Mouse (Mus musculus) embryonic facial prominence, embryonic 12.5 days (tissue): ENCODE measurements around the gene Sowahc. TPM values are rescaled to one million over a fixed set of nuclear protein-coding genes. Genes with fewer than 3 reads are reported as not detected.

Experiments used
- polyA plus RNA-seq: library from polyadenylated mRNA; unstranded; fragments of >200 nt; fragmentation: Nextera tagmentation; extraction: Ambion mirVana; gene quantifications from 2 replicates; pipeline ENCODE4 v1.2.1, GENCODE M21; 2016

The Sowahc gene
- polyA plus RNA-seq, 1 experiment from 2014 or later = 16.6 TPM

Other genes starting within 250 kb of the Sowahc start
- gene Sept10, start 106 bp upstream of the Sowahc start, polyA plus RNA-seq = 32.1 and 36.8 TPM in 2 replicates
- 61.2 and 62.5 TPM in 2 replicates for gene P4ha1, start 101.3 kb downstream of the Sowahc start, polyA plus RNA-seq
- 4.1 and 4.3 TPM in 2 replicates for gene Gm10273, start 173.7 kb downstream of the Sowahc start, polyA plus RNA-seq
- gene Pla2g12b, start 181.7 kb downstream of the Sowahc start, polyA plus RNA-seq = not detected in 2 replicates
- 0.69 and 0.79 TPM in 2 replicates for gene Oit3, start 219.8 kb downstream of the Sowahc start, polyA plus RNA-seq